Mouse (Mus musculus) liver, embryonic 18 days (tissue): Measurements from ENCODE around the gene Sox12. TPM values are rescaled to one million over a fixed set of nuclear protein-coding genes. Genes with fewer than 3 reads are reported as not detected.

ENCODE experiments used
- polyA plus RNA-seq: library from polyadenylated mRNA; depleted of rRNA; stranded (reverse); fragments of >200 nt; gene quantifications from 2 replicates; pipeline ENCODE4 v1.2.3, GENCODE M21; 2012; rRNA removed

The Sox12 gene
- polyA plus RNA-seq, result 3.6 and 4.4 TPM in 2 replicates

DNA sequence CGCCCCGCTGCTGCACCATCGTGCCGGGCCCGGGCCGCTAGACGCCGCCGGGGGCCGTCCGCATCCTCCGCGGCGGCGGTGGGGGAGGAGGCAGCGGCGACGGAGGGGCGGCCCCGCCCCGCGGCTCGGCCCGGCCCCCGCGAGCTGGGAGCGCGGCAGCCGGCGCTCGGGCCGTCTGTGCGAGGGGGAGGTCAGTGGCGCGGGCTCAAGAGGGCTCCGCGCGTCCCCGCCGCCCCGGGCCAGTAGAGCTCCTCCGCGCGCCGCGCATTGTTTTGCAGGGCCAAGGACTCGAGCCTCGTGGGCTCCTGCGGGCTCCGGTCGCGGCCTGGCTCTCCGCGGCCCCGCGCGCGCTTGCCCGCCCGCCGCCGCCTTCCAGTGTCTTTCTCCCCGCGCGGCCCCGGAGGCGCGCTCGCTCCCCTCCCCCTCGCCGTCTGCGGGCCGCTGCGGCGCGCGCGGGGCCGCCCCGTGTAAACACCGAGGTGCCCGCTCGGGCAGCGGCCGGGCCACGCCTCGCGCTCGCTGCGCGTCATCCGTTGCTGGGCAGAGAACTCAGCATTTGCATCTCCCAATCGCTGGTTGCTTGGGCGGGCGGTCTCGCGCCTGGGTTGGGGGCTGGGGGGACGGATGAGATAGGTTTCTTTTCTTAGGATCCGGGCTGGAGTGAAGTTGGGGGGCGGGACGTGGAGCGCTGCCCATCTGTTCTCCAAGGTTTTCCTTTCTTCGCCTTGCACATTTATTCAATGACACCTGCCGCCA is at the start of gene Sox12:
TSS of gene Sox12 (minus strand) at position 384 of the 756 bp plus-strand sequence.

DNA sequence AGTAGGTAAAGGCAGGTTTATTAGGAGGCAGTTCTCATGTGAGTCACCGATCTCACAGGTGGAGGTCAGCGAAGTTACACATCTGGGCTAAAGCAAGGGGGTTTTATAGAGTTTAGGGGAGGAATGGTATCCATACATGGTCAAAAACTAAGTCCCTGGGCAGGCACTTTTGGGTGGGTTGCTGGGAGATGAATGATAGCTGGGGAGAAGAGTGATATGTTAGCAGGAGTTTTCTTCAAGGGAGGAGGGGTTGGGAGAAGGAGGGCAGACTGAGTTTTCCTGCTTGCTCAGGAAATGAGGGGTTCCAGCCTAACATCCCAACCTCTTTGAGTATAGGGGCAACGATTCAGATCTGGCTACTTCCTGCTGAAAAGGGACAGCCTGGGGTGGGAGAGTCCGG is 17.4 kb upstream of the Sox12 start, which contains the start of gene 6820408C15Rik:
TSS of gene 6820408C15Rik (plus strand) at position 301 of the 400 bp plus-strand sequence.

GRCm38 (mm10) chr2:152414591-152415165 is 16.8 kb upstream of the Sox12 start, which contains the start of gene Zcchc3:
Gene Zcchc3 (minus strand): TSS chr2:152415027.

DNA sequence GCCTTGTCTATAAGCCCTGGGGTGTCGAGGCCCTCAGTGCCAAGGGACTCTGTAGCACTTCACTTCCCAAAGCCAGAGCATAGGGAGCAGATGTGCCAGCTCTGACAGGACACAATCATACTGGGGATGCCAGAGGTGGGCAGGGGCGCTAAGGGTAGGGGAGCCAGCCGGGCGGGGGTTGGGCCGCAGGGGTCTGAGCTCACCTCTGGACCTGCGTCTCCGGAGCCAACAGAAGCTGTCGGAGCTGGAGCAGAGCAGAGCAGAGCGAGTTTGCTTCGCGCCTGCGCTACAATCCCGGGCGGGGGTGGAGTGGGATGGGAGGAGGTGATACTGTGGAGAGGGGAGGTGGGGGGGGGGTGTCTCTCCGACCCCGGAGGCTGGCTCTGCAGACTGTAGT is 21.5 kb downstream of the Sox12 start, which contains the start of gene Nrsn2:
TSS of gene Nrsn2 (minus strand) at position 294 of the 397 bp plus-strand sequence.

Other genes starting within 250 kb of the Sox12 start
- 21.7 TPM in 2 replicates for gene Csnk2a1, start 171.2 kb downstream of the Sox12 start, polyA plus RNA-seq
- 11.9 and 12.3 TPM in 2 replicates for gene Tbc1d20, start 104.2 kb downstream of the Sox12 start, polyA plus RNA-seq
- gene Rbck1, start 65.4 kb downstream of the Sox12 start, polyA plus RNA-seq, result 43.3 and 47.3 TPM in 2 replicates
- gene Trib3, start 54.0 kb downstream of the Sox12 start, polyA plus RNA-seq, result 2.0 and 2.2 TPM in 2 replicates
- not detected in 2 replicates for gene Nrsn2, start 21.4 kb downstream of the Sox12 start, polyA plus RNA-seq
- gene Zcchc3, start 17.0 kb upstream of the Sox12 start, polyA plus RNA-seq, result 5.4 TPM in 2 replicates
- 0.14 and 0.15 TPM in 2 replicates for gene 6820408C15Rik, start 17.5 kb upstream of the Sox12 start, polyA plus RNA-seq
- gene Defb23, start 66.6 kb upstream of the Sox12 start, polyA plus RNA-seq, result not detected in 2 replicates
- gene Defb20, start 79.0 kb upstream of the Sox12 start, polyA plus RNA-seq, result not detected in 2 replicates
- not detected in 2 replicates for gene Defb22, start 92.1 kb upstream of the Sox12 start, polyA plus RNA-seq
- not detected in 2 replicates for gene Defb26, start 113.6 kb upstream of the Sox12 start, polyA plus RNA-seq
- not detected in 2 replicates for gene Defb28, start 120.2 kb upstream of the Sox12 start, polyA plus RNA-seq
- not detected in 2 replicates for gene Defb29, start 142.0 kb upstream of the Sox12 start, polyA plus RNA-seq
- gene Gm17416, start 171.3 kb upstream of the Sox12 start, polyA plus RNA-seq, result not detected in 2 replicates
- not detected in 2 replicates for gene Defb21, start 174.7 kb upstream of the Sox12 start, polyA plus RNA-seq
- not detected in 2 replicates for gene Defb19, start 182.2 kb upstream of the Sox12 start, polyA plus RNA-seq
- gene Defb45, start 201.3 kb upstream of the Sox12 start, polyA plus RNA-seq, result not detected in 2 replicates
- not detected in 2 replicates for gene Defb36, start 206.3 kb upstream of the Sox12 start, polyA plus RNA-seq
- gene Defb25, start 225.0 kb upstream of the Sox12 start, polyA plus RNA-seq, result not detected in 2 replicates
- 1.1 and 1.2 TPM in 2 replicates for gene Rem1, start 228.9 kb upstream of the Sox12 start, polyA plus RNA-seq